Mouse (Mus musculus): ENCODE results near the gene Rfk.

The Rfk gene

DNA sequence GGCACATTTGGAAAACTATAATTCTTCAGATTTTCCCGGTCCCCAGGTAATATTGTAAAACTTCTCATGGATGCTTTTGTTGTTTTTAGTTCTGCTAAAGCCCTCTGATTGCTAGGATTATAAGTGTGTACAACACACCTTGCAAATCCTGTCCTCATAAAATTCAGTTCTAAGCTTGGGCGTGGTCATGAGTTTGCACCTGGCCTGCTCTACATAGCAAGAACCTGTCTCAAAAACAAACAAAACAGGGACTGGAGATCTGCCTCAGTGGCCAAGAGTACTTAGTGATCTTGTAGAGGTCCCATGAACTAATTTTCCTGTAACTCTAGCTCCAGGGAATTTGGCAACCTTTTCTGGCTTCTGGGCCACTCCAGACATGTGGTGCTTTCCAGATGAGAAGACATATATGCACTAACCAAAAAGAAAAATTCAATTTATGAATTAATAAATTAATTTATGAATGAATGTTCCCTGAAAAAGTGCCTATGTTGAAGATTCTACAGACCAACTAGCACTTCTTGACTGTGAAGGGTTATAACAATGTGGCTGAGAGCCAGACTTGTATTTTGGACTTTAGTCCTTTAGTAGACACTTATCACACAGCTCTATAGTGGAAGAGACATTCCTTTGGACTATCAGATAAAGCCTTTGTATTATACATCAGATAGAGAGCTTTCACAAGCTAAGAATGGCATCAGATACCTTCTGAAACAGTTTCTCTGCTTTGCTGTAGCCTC lies 34.1 kb downstream of the Rfk start:
- in situ Hi-C loops (cut with MboI; ENCODE audit: low pct_unique_long_range_greater_than_20kb in 1 of 2, low sequenced_read_pairs in 2 of 2, unreplicated experiment in 1 of 2), result no loop called here

DNA sequence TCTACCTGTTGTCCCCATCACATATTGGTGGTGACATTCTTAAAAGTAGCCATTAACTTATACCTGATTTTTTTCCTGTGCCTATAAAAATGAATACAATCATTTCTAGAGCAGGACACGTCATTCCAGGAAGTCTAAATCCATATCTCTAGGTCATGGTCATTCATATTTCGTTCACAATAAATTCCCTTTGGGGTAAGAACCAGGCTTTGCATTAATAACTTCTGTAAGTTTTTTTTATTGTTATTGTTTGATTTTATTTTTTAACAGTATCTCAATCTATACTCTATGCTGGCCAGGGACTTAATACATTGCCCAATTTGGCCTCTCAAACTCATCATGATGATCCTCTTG lies 34.7 kb downstream of the Rfk start:
- in situ Hi-C loops (cut with MboI; ENCODE audit: low pct_unique_long_range_greater_than_20kb in 1 of 2, low sequenced_read_pairs in 2 of 2, unreplicated experiment in 1 of 2), result no loop called here

DNA sequence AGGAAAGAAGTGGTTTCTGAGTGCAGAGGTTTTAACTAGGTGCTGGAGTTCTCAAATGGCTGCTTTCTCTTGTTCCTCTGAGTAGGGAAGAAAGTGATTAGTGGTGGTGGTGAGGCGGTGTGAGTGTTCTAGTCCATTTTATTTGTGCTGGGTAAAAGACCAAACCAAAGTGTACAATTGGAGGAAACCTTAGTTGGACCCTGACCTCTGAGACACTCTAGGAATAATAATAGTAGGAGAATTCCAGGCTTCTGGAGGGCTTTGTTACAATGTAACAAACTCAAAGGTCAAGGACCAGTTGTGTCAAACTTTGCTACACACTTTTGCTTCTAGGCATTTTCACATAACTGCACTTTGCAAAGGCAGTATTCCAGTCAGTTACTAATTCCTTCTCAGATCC lies 42.8 kb downstream of the Rfk start:
- in situ Hi-C loops (cut with MboI; ENCODE audit: low pct_unique_long_range_greater_than_20kb in 1 of 2, low sequenced_read_pairs in 2 of 2, unreplicated experiment in 1 of 2), result no loop called here

DNA sequence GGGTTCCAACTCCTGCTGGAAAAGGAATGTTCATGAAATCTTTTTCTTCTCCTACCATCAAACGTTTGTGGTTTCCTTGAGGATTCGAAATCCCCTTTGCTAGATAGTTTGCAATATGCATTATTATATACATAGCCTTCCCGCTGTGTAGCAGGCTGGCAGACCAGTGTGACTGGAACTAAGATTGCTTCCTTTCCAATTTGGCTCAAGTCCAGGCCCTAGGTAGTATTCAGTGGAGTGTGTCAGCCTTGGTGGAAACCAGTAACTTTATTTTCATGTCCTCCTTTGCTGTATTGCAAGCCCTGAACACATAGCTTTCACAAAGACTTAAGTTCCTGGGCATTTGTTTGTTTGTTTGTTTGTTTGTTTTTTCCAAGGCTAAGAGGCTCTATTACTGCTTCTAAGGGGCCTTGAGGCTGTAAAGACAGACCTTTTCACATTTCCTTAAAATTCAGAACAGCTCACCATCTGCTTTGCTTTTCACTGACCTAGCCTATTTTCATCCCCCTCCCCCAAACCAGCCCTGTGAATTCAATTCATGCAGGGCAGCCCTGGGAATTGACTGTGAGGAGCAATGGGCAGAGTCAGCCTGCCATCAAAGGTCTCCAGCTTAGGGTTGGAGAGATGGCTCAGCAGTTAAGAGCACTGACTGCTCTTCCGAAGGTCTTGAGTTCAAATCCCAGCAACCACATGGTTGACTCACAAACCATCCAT lies 45.8 kb downstream of the Rfk start:
- in situ Hi-C loops (cut with MboI; ENCODE audit: low pct_unique_long_range_greater_than_20kb in 1 of 2, low sequenced_read_pairs in 2 of 2, unreplicated experiment in 1 of 2), result no loop called here

DNA sequence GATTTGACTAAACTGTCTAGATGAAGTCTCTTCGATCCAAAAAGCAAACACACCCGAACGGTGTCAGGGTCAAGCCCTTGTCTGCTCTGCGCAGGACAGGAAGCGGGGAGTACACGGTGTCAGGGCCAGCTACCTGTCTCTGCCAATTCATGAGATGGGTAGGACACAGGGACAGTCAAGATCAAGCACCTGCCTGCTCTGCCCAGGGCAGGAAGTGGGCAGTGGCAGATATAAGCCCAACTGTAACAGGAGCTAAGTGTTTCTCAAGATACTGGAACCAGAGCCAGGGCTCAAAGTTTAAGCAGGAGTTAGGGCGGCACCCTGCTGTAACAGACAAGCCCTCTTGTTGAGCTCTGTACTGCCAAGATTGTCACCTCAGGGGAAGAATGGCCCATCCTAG lies 49.7 kb downstream of the Rfk start:
- in situ Hi-C loops (cut with MboI; ENCODE audit: low pct_unique_long_range_greater_than_20kb in 1 of 2, low sequenced_read_pairs in 2 of 2, unreplicated experiment in 1 of 2), result no loop called here
